Mouse (Mus musculus): Measurements from ENCODE around the gene Eaf2. TPM values are rescaled to one million over a fixed set of nuclear protein-coding genes. Genes with fewer than 3 reads are reported as not detected.

Eaf2 gene
- 1 to 10 TPM in 1 of 2 experiments, under 1 TPM in 1; 0.94 to 1.7 TPM for total RNA-seq (2021)
- long read RNA-seq, experiment 1, partial matches to known transcripts: 0 of 1 reads
- long read RNA-seq, experiment 1, other reads (novel, unspliced or antisense): 1 of 1 reads
- long read RNA-seq, experiment 2, partial matches to known transcripts: 0 of 1 reads
- long read RNA-seq, experiment 2, other reads (novel, unspliced or antisense): 1 of 1 reads

- peak; percentile 95 to 96 for DNase-seq (ENCODE audit: low spot score in 2 of 2)
Measured at GRCm38 (mm10) chr16:36874583-36875275, at the start of gene Eaf2, which contains the start of gene Golgb1. Gene Eaf2, minus strand, starts transcription at chr16:36875003. Gene Golgb1, plus strand, starts transcription at chr16:36875140.

- no peak for DNase-seq (ENCODE audit: low spot score in 2 of 2)
Measured at GRCm38 (mm10) chr16:36924312-36924711, 49.5 kb upstream of the Eaf2 start.

GRCm38 (mm10) chr16:36921980-36922379 is 47.2 kb upstream of the Eaf2 start:
- DNase-seq (ENCODE audit: low spot score in 2 of 2): no peak

DNA sequence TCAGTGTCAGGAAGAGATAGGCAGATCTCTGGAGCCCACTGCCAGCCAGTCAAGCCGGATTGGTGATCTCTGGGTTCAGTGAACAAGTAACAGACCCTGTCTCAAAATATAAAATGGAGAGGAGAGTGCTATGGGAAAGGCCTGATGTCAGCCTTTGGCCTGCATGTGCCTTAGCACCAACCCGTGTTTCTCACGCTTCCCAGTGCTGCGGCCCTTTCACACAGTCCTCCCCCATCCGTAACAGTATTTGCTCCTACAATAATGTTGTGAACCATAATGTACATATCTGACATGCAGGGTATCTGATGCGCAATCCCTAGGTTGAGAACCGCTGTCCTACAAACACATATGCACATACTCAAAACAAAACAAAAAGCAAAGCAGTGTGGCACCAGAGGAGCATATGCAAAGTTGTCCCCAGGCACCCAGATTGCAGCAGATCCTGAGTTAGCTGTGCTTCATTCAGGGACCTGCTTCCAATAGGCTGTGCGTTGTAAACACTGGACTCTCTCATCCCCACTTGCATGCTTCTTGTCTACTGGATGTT is 46.3 kb upstream of the Eaf2 start:
- DNase-seq (ENCODE audit: low spot score in 2 of 2): no peak

DNA sequence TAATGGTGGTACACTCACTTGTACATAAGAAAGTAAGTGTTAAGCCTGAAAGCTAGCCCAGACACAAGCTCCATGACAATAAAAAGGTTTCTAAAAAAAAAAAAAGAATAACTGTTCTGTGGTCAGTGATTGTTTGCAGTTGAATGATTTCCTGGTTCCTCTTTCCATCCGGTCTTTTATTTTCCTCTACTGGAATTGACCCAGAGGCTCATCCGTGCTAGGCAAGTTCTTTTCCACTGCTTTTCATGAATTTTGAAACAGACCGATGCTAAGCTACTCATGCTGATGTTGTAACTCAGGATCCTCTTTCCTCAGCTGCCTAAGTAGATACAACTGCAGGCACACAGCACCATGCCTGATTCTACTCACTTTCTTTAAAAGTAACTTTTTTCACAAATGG is 45.6 kb upstream of the Eaf2 start:
- no peak for DNase-seq (ENCODE audit: low spot score in 2 of 2)

GRCm38 (mm10) chr16:36918505-36918904 is 43.7 kb upstream of the Eaf2 start:
- peak in 1 of 2 experiments; percentile 33 for DNase-seq (ENCODE audit: low spot score in 2 of 2)

DNA sequence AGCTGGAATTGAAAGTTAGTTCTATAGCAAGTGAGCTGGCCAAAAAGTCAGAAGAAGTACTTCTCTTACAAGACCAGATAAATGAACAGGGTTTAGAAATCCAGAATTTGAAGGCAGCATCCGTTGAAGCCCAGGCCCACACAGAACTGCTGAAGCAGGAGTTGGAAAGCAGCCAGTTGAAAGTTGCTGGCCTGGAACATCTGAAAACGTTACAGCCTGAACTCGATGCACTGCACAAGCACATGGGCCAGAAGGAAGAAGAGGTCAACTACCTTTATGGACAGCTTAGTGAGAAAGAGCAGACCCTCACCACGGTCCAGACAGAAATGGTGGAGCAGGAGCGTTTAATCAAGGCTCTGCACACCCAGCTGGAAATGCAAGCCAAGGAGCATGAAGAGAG is 39.4 kb upstream of the Eaf2 start:
- no peak for DNase-seq (ENCODE audit: low spot score in 2 of 2)

GRCm38 (mm10) chr16:36912311-36912710 is 37.5 kb upstream of the Eaf2 start:
- no peak for DNase-seq (ENCODE audit: low spot score in 2 of 2)

DNA sequence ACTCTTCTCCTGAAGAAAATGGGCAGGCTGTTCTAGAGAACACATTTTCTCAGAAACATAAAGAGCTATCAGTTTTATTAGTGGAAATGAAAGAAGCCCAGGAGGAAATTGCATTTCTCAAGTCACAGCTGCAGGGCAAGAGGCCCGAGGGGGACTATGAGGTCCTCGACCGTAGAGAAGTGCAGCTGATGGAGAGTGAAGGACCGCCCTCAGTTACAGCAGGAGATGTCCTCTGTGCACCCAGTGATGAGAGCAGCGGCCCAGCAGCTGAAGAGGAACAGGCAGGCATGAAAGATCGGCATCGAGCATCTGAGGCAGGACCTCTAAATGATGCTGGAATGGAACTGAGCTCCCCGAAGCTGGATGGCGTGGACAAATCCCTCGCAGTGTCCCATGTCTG is 37.1 kb upstream of the Eaf2 start:
- DNase-seq (ENCODE audit: low spot score in 2 of 2): no peak

DNA sequence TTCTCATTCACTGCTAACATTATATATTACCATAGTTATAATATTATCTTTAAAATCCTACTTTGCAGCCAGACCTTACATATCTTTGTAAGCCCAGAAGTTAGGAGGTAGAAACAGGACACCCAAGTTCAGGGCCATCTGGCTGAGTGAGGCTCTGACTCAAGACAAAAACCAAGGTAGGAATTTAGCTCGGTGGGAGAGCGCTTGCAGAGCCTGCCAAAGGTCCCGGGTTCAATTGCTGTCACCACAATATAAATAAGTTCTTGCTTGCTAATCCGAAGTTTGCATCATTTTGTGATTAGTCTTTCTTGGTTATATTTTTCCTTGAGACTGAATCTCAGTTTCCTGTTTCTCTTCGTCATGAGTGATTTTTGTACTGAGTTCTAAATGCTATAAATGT is 28.4 kb upstream of the Eaf2 start:
- DNase-seq (ENCODE audit: low spot score in 2 of 2): no peak

GRCm38 (mm10) chr16:36896712-36897111 is 21.9 kb upstream of the Eaf2 start:
- no peak for DNase-seq (ENCODE audit: low spot score in 2 of 2)

DNA sequence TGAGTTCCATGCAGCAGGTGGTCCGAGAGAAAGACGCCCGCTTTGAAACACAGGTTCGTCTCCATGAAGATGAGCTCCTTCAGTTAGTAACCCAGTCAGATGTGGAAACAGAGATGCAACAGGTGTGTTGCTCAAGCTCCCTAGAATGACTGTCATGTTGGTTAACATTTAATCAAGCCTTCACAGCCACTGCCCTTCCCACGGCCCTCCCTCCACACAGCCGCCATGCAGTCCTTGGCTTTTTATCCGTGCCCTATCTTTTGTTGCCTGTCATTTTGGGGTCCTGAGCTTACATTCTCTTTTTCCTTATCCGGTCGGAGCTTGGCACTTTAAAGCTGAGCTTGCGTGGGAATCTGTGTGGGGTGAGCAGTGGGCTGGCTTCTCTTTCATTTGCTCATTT is 18.5 kb upstream of the Eaf2 start:
- no peak for DNase-seq (ENCODE audit: low spot score in 2 of 2)

DNA sequence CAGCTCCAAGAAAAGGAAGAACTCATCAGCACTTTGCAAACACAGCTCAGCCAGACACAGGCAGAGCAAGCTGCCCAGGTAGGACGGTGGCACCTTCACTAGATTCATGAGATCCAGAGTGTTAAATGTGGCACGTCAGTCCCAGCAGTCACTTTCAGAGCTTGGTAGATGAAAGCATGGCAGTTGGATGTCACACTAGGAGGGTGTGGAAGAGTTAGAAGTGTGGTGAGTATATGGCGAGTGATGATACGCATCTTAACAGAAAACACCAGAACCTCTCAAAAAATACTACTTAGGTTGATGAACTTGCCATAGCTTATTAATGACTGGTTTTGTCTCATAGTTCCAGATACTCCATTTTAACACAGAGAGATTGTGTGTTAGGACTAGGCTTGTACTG is 16.6 kb upstream of the Eaf2 start:
- no peak for DNase-seq (ENCODE audit: low spot score in 2 of 2)

GRCm38 (mm10) chr16:36890559-36890958 is 15.8 kb upstream of the Eaf2 start:
- no peak for DNase-seq (ENCODE audit: low spot score in 2 of 2)

- no peak for DNase-seq (ENCODE audit: low spot score in 2 of 2)
Measured at GRCm38 (mm10) chr16:36887546-36887945, 12.7 kb upstream of the Eaf2 start.

GRCm38 (mm10) chr16:36885912-36886311 is 11.1 kb upstream of the Eaf2 start:
- no peak for DNase-seq (ENCODE audit: low spot score in 2 of 2)

GRCm38 (mm10) chr16:36884881-36885280 is 10.1 kb upstream of the Eaf2 start:
- no peak for DNase-seq (ENCODE audit: low spot score in 2 of 2)

- DNase-seq (ENCODE audit: low spot score in 2 of 2): no peak
Measured at GRCm38 (mm10) chr16:36882737-36883343, 8.0 kb upstream of the Eaf2 start.

GRCm38 (mm10) chr16:36877316-36877715 is 2.5 kb upstream of the Eaf2 start:
- DNase-seq (ENCODE audit: low spot score in 2 of 2): no peak

DNA sequence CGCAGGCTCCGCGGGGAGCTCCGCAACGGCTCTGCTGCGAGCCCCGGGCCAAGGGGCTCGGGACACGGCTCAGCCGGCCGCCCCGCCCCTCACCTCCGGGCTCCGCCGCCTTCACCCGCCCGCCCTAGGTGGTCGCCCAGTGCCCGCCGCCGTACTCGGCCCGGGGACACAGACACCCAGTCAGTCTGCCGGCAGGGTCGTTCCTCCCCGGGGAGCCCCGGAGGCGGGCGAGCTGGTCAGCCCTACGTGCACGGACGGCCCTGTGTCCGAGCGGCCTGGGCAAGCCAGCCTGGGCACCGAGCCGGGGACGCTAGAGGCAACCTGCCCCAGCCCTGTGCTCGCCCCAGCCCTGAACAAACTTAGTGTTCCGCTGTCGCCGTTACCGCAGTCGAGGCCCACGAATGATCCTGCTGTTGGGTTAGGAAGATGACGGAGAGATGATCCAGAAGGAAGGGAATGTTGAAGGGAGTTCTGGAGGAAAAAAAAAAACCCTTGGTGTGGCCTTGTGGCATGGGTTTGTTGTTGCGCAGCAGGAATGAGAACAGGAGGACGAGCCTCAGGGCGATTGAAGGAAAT is 561 bp upstream of the Eaf2 start:
- peak in 1 of 2 experiments; percentile 40 for DNase-seq (ENCODE audit: low spot score in 2 of 2)

DNA sequence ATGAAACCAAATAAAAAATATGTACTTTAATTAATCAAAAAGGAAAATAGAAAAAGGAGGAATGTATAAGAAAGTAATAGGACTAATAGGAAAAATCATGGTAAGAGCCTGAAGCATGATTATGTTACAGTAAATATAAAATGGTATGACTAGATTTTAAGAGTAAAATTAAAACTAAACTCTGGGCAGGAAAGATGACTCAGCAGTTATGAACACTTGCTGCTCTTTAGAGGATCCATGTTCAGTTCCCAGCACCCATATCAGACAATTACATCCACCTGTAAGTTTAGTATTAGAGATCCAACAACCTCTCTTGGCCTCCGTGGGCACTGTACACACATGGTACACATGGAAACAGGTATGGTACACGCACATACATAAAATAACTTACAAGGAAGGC is 5.4 kb downstream of the Eaf2 start:
- no peak for DNase-seq (ENCODE audit: low spot score in 2 of 2)

DNA sequence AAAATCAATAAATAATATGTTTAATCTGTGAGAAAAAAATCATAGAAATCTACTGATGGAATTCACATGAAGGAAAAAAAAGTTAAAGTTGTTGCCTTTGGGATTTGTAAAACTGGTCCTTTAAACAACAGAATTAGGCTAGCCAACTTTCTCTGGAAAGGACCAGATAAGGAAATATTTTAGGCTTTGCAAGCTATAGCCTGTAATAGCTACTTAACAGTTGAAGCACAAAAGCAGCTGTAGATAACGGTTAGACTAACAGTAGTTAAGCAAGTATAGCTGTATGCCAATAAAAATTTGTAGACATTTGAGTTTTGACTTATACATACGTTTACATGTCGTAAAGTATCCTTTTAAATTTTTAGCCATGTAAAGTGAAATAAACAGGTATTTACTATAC is 11.2 kb downstream of the Eaf2 start:
- DNase-seq (ENCODE audit: low spot score in 2 of 2): no peak

All from left cerebral cortex, adult 18-20 months (tissue).